Mouse (Mus musculus) lung, adult 2 months (tissue): ENCODE results near the gene Afap1. TPM values are rescaled to one million over a fixed set of nuclear protein-coding genes. Genes with fewer than 3 reads are reported as not detected.
A peak's percentile ranks its signal among the peaks of the same experiment; 100 is the strongest.

Experiments
- DNase-seq: peaks from one replicate; pipeline ENCODE4 v3.0.0; 2022
- H3K4me1 ChIP-seq: fragments of 200-500 bp; 2 replicates; pipeline ENCODE4 v1.6.1; 2011; ENCODE audit warnings: low read length; ENCODE audit not compliant: control insufficient read depth, insufficient read depth
- H3K4me3 ChIP-seq: fragments of 200-500 bp; replicated peaks from 2 replicates; pipeline ENCODE3; 2011; ENCODE audit warnings: low read depth, mild to moderate bottlenecking, control low read depth, low read length; ENCODE audit errors: extremely low read depth
- CTCF ChIP-seq: fragments of 200-500 bp; IDR thresholded peaks from 2 replicates; pipeline ENCODE4 v1.5.1; 2011; ENCODE audit warnings: mild to moderate bottlenecking, low read length, control low read depth; ENCODE audit not compliant: insufficient read depth
- POLR2A ChIP-seq: fragments of 200-500 bp; IDR thresholded peaks from 2 replicates; pipeline ENCODE4 v1.6.1; 2011; ENCODE audit warnings: low read depth, mild to moderate bottlenecking, control low read depth, low read length, borderline replicate concordance; ENCODE audit errors: extremely low read depth
- WGBS: fragments of 180-500 bp; shearing (Covaris S2); methylation state at CpG from one replicate; pipeline ENCODE4 v1.1.7; 2018; 5-methylcytosine and 5-hydroxymethylcytosine counted together
- polyA plus RNA-seq: library from polyadenylated mRNA; depleted of rRNA; stranded (reverse); fragments of >200 nt; gene quantifications from 2 replicates; pipeline ENCODE4 v1.2.3, GENCODE M21; 2012

The Afap1 gene
- polyA plus RNA-seq, 1 experiment: 19.7 TPM

DNA sequence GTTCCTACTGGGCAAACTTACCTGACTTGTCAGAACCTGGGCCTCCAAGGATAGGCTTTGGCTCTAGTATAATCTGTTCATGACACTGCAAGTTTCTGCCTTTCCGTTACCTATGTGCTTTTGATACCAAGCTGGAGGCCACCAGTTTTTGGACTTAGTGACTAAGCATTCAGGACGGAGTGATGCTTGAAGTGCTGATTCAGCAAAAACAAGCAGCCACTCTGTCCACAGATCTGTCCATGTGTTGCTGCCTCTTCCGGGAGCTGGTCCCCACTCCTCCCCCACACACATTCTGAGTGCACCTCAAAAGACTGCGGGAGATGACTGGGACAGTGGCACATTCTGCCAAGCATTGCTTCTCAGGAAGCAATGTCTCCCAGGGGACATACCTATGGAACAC is 116.3 kb downstream of the Afap1 start:
- WGBS: 76% methylated on average over 4 of the region's 4 CpGs
- no peak for DNase-seq

GRCm38 (mm10) chr5:36018366-36018765 is 125.2 kb downstream of the Afap1 start:
- no peak overlapping the region for H3K4me3 ChIP-seq
- TF ChIP-seq CTCF (peak; percentile 41), POLR2A (no peak)
- no peak for DNase-seq
- 80% methylated on average over 3 of the region's 3 CpGs for WGBS
- H3K4me1 ChIP-seq: no peaks in the 10 kb centered on the region

More for the DNA sequence above, 116.3 kb downstream of the Afap1 start:
- no peaks in the 10 kb centered on the region for H3K4me1 ChIP-seq
- no peak overlapping the region for H3K4me3 ChIP-seq
- TF ChIP-seq POLR2A (no peak), CTCF (no peak)

DNA sequence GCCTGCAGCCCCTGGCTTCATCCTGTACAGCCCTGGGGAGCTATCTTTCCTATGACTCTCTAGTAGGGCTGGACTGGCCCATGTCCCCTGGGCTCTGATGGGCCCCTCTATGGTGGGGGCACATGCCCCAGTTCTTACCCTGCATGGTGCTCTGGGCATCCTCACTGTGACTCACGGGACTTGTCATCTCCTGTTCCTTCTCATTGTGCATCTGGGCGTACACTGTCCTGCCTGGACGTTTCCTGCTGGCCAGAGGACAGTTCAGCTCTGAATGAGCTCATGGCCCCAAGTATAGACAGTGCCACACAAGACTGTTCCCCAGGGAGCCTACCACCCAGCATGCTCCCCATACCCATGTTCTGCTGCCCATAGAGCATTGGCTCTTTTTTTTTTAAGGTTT is 128.0 kb downstream of the Afap1 start:
- no peak for DNase-seq
- WGBS: 66% methylated on average over 3 of the region's 3 CpGs

DNA sequence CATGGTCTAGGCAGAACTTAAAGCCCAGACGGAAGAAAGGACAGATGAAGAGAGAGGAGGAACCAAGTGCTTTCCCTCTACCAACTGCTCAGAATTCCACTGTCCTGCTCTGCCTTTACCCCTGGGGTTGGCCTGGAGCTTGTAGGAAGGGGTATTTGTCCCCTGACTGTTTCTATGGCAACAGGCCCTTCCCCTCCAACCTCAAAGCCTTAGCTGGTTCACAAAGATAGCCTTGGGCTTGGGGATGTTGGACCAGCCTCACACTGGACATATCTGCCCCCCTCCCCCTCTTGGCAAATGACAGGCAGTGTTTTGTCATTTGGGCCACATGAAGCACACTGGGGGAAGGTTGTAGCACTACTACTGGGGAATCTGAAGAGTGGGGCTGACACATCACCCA is 129.2 kb downstream of the Afap1 start:
- no peak for DNase-seq
- no peak overlapping the region for H3K4me3 ChIP-seq
- TF ChIP-seq POLR2A (no peak), CTCF (no peak)
- no peaks in the 10 kb centered on the region for H3K4me1 ChIP-seq
- WGBS: 88% methylated on average over 1 of the region's 1 CpGs

More for the DNA sequence above, 128.0 kb downstream of the Afap1 start:
- Histone ChIP-seq H3K4me3 (no peak overlapping the region), H3K4me1 (no peaks in the 10 kb centered on the region)
- TF ChIP-seq CTCF (no peak), POLR2A (no peak)

DNA sequence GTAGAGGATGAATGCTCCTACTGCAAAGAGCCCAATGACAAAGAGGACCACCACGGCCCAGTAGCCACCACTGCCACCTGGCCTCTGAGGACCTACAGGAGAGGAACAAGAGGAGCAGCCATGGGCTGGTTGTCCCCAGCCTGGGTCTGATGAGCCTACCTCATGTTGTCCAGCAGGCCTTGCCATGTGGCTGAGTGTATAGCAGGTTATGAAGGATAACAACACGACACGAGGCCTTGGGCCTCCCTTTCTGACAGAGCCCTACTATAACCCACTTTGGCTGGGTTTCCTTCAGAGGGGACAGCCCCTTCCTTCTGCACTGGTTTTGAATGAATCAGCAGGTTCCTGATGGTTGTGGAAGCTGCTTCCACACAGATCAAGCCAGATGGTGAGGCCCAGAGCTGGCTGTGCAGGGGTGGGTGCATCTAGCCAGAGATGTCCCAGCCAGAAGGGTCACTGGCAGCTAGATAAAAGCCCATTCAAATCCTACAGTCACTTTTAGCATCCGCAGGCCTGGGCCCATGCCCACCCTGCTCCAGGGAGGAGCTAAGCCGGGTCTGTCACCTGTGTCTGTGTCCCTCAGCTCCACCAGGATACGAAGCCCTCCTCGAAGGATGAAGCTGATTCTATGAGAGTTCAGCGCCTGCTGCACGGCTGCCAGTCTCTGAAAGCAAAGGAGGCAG is 131.0 kb downstream of the Afap1 start:
- no peak for DNase-seq

GRCm38 (mm10) chr5:36025076-36025475 is 132.0 kb downstream of the Afap1 start:
- no peak for TF ChIP-seq POLR2A
- TF ChIP-seq CTCF: no peak
- whole genome bisulfite sequencing: 73% methylated on average over 4 of the region's 4 CpGs
- DNase-seq: no peak
- Histone ChIP-seq H3K4me3 (no peak overlapping the region), H3K4me1 (no peaks in the 10 kb centered on the region)

More for the DNA sequence above, 131.0 kb downstream of the Afap1 start:
- no peak overlapping the region for H3K4me3 ChIP-seq
- WGBS: 87% methylated on average over 9 of the region's 9 CpGs
- no peak for TF ChIP-seq POLR2A
- TF ChIP-seq CTCF: no peak
- no peaks in the 10 kb centered on the region for H3K4me1 ChIP-seq

- DNase-seq: peak; percentile 28
- no peaks in the 10 kb centered on the region for H3K4me1 ChIP-seq
- 38% methylated on average over 8 of the region's 8 CpGs for WGBS
- TF ChIP-seq POLR2A (no peak), CTCF (peak; percentile 61)
- H3K4me3 ChIP-seq: no peak overlapping the region
These were observed 140.7 kb downstream of the Afap1 start for GRCm38 (mm10) chr5:36033531-36034426.

GRCm38 (mm10) chr5:36039596-36039995 is 146.5 kb downstream of the Afap1 start:
- no peak for DNase-seq
- WGBS: 89% methylated on average over 5 of the region's 5 CpGs
- Histone ChIP-seq H3K4me1 (no peaks in the 10 kb centered on the region), H3K4me3 (no peak overlapping the region)
- TF ChIP-seq CTCF (no peak), POLR2A (no peak)

GRCm38 (mm10) chr5:36040398-36041235 is 147.5 kb downstream of the Afap1 start:
- no peaks in the 10 kb centered on the region for H3K4me1 ChIP-seq
- H3K4me3 ChIP-seq: no peak overlapping the region
- WGBS: 55% methylated on average over 13 of the region's 13 CpGs
- TF ChIP-seq CTCF: no peak
- TF ChIP-seq POLR2A: no peak
- no peak for DNase-seq
